Mouse (Mus musculus): Measurements from ENCODE around the gene Fam45a. TPM values are rescaled to one million over a fixed set of nuclear protein-coding genes. Genes with fewer than 3 reads are reported as not detected.
"Not testable (repeated sequence)": the region's sequence is repeated elsewhere in the genome, so short reads cannot be mapped to it uniquely, and the experiment has no call there.

Gene Fam45a
- total RNA-seq, 2 experiments from 2014 or later = 32.9 to 34.7 TPM

DNA sequence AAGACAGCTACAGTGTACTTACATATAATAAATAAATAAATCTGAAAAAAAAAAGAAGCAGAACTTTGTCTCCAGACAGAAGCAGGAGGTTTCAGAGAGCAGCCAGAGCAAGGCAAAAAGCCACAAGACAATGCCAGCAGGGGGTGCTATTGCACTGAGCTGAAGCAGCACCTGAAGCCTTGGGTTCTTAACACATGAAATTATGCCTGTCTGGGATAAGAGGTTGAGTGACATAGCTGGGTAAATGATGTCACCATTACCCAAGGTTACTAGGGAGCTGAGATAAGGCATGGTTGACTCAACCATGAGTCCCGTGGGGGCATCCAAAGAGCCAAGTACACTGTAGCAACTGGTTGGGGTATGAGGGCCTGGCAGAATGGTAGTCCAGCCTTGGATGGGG is 26.4 kb downstream of the Fam45a start:
- DNase-seq (ENCODE audit: low spot score in 2 of 2) = peak; percentile 51 to 71

DNA sequence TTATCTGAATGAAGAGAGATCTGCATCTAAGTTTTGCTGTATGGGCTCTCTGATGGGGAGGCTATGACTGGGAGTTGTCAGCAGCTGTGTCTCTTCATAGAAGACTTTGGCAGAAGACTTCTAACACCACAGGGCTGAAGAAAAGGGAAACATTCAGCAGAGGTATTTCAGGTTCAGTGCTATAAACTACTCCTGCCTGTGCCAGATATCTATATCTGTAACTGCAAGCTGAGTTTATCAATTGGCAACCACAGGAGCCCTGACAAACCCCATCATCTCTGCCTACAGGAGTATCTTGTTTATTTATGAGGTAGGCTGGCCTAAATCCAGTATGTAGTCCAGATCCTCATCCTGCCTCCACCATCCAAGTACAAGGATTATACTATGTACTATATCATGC is 31.9 kb downstream of the Fam45a start:
- no peak for DNase-seq (ENCODE audit: low spot score in 2 of 2)

DNA sequence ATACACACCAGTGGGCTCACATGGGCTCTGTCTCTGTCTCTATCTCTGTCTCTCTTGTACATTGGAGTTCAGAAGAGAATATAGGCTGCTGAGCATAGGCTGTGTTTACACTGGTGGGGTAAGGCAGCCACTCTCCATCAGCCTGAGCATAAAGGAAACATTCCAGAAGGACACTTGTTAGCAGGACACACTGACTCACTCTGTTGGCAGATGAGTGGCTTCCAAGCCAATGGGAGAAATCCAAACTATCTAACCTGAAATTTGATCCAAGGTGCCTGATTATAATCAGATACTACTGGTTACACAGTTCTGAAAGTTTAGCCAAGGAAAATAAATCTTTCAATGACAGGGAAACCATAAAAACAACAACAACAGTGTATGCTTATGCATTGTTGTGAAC is 34.3 kb downstream of the Fam45a start:
- no peak for DNase-seq (ENCODE audit: low spot score in 2 of 2)

DNA sequence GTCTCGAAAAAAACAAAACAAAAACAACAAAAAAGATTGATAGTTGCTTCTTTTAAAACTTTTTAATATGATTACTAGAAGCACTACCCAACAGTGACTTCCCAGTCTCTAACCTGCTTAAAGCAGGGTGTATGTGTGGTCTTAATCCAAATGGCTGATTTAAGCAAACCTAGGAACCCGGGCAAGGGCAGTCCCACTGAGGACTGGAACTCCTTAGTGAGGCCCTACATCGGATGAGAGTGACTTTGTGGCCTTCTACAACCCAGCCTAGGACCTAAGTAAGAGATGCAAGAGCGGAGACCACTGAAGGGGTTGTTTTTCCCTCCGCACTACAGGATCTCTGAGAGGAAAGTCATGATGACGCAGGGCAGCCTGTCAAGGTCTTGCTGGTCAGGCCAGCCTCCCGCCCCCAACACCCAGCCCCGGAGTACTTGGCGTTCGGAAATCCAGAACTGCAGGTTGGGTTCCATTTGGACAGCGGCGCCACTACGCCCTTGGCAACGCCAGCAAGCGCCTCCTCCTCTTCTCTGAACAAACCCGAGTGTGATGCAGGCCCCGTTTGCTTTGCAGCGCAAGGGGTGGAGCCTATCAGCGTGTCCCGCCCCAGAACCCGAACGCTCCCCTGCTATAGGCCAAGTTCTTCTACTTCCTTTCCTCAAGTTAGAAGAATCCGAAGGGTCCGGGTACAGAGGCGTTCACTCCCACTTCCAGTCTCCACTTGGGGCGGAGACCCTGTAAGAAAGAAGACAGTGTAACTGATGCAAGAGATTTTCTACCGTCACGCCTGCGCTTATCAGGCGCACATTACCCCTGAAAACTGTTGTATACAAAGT is 49.7 kb downstream of the Fam45a start, which contains the start of gene Sfxn4:
Gene Sfxn4, minus strand, starts transcription at position 612 of the 833 bp plus-strand sequence.
- DNase-seq (ENCODE audit: low spot score in 2 of 2) = peak; percentile 65 to 86

DNA sequence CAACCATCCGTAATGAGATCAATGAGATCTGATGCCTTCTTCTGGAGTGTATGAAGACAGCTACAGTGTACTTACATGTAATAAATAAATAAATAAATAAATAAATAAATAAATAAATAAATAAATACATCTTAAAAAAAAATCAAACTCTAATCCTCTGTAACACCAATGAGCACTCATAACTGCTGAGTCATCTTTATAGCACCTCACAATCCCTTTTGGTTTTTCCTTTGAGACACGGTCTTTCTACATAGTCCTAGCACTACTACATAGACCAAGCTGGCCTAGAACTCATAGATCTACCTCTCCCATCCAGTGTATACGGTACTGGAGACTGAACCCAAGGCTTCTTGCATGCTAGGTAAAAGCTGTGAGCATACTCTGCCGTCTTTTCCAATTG is 54.8 kb downstream of the Fam45a start:
- DNase-seq (ENCODE audit: low spot score in 2 of 2) = not testable (repeated sequence)

DNA sequence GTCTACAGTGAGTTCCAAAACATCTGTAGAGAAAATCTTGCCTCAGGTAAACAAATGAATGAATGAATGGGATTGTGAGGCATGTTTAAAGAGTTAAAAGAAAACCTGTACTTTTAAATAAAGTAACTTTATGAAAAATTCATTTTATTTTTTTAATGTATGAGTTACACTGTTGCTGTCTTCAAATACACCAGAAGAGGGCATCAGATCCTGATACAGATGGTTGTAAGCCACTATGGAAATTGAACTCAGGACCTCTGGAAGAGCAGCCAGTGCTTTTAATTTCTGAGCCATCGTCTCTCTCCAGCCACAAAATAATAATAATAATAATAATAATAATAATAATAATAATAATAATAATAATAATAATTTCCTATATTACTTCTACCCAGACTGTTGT is 59.1 kb downstream of the Fam45a start:
- no peak for DNase-seq (ENCODE audit: low spot score in 2 of 2)

DNA sequence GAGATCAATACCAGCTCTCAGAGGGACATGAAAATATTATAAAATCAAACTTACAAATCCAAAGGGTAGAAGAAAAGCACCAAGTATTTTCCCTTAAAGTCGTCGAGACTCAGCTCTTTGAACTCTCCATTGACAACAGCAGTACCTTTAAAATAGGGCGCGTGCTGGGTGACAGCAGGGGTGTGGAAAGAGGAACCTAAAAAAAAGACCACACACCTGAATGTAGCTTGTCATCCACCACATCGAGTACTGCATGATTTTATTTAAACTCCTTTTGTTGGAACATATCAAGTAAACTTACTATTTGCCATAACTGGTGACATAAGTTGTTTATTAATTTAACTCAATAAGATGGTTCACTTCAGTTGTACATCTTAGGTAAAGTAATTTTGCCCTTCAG is 60.0 kb downstream of the Fam45a start:
- no peak for DNase-seq (ENCODE audit: low spot score in 2 of 2)

DNA sequence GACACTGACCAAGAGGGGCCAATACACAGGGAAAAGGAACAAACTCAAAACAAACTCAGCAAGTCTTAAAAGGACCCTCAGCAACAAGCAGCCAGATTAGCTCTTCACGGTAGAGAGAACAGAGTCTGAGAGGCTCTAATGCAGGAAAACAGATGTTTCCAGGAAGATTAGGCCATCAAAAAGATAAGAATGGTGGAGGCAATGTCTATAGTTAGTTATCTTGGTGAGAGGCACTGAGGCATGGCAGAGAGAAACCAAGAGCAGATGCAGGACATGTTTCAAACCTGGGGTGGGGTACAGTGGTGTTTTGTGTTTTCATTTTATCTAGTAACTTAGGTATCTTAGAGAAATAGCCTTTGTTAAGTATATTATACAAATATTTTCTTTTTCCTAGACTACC is 60.9 kb downstream of the Fam45a start:
- no peak for DNase-seq (ENCODE audit: low spot score in 2 of 2)

DNA sequence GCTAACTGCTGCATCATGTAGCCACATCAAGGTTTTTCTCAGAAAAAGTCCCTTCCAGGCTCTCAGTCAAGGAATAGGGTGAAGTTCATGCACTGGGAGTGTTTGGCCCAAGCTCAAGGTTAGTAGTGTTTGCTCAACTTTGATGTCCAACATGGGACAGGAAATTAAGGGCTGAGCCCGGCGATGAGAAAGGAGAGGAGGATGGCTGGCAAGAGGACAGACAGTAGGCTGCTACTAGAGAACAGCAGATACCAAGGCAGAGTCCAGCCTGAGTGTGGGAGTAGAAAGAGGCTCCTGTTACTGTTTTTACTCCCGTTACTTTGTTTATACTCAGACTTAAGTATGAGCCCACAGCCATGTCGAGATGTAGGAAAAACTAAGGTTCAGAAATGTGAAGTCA is 62.1 kb downstream of the Fam45a start:
- peak; percentile 22 to 31 for DNase-seq (ENCODE audit: low spot score in 2 of 2)

DNA sequence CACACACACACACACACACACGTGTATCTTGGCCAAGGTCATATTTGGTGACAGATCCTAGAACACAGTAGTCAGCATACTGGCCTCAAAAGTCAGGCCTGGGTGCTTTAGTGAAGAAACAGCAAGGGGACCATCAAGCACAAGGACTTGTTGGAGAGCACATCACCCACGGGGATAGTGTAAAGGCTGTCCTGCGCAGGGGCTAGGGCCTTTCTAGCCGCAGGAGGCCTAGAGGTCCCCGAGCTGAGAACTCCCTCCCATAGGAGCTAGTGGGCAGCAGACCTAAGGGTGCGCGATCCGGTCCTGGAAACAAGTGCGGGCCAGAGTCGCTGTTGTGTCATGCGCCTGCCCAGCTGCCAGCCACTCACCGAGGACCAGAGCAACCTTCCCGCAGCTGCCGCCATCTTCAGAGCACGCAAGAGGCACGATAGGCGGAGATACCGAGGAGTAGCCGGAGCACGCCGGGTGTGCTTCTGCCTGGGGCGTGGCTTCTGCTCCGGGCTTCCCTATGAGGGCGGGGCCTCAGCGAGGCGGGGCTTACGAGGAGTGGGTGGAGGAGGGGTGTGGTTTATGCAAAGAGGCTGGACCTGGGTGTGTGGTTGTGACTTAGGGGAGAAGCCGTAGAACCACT is 62.8 kb downstream of the Fam45a start, which contains the start of gene Prdx3:
Gene Prdx3, minus strand, starts transcription at position 493 of the 631 bp plus-strand sequence.
- peak; percentile 89 to 95 for DNase-seq (ENCODE audit: low spot score in 2 of 2)

DNA sequence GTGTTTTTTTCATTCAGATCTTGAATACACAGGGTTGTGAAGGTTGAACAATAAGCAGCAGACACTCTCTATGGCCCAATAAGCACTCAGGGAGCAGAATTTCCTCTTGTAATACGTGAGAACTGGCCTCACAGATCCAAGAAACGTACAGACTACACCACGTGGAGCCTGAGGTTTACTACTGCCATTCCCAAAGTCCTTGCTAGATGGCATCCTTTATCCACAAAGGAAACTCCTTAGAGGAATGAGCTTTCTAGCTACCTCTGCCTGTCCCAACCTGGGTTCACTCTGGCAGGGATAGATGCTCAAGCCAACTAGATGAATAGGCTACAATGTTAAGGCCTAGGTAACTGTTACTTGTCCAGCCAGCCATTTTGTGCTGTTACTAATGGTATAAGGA is 71.7 kb downstream of the Fam45a start:
- DNase-seq (ENCODE audit: low spot score in 2 of 2) = no peak

Small RNA genes lying within 50 kb of the gene (microRNA-seq; reads per million reads assigned to microRNA genes)
- not detected for gene mmu-mir-3084-1

Other genes with a start within 250 kb of the Fam45a start
- gene Cacul1, start 230.6 kb upstream of the Fam45a start, total RNA-seq (2021) = 10 to 100 TPM; 46.8 to 47.8 TPM
- gene Nanos1, start 55.6 kb upstream of the Fam45a start, total RNA-seq (2021) = 1 to 10 TPM; 1.6 to 2.4 TPM
- gene Eif3a, start 20.9 kb upstream of the Fam45a start, total RNA-seq (2021) = 100 to 1,000 TPM; 168 to 173 TPM
- 1 to 10 TPM; 6.4 to 6.7 TPM for gene Sfxn4, start 49.9 kb downstream of the Fam45a start, total RNA-seq (2021)
- gene Prdx3, start 63.0 kb downstream of the Fam45a start, total RNA-seq (2021) = 100 to 1,000 TPM; 367 to 384 TPM
- gene Grk5, start 78.2 kb downstream of the Fam45a start, total RNA-seq (2021) = 10 to 100 TPM; 11.0 to 11.3 TPM

All from adrenal gland, postnatal 4 days (tissue).